In the genomic region with DNA sequence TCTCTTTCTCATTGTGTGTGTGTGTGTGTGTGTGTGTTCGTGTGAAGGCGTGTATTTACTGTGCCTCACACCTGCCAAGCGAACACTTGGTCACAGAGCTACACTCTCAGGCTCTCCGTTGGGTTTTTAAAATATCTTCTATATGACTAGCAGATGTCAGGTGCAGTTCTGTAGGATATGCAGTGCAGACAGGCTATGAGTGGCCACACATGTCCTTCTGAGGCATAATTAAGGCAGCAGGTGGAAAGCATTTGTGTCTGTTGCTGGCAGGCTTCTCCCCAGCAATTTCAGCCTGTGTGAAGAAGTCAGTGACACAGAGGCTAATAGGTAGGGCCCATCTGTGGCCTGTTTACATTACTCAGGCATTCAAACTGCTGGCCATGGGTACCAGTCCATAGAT, we compare ENCODE assay signal across 22 mouse cellular contexts.
DNase-seq lines count a peak whose midpoint lies in the region; ATAC-seq and TF ChIP-seq lines count a peak whose summit lies in the region.
"Had no signal": no experiment of that assay in that cellular context is flagged by ENCODE, and none has a peak within 500 bp of the region (broad histone marks: within the 10 kb centered on the region; RNA-seq: fewer than 3 reads in every experiment).

No protein-coding gene starts in this region.

- H3K9me3 ChIP-seq in midbrain, postnatal 0 days (ENCODE audit: low read length) = no peaks in the 10 kb centered on the region
- H3K9me3 ChIP-seq in midbrain, embryonic 16.5 days (replicated peaks; ENCODE audit: control insufficient read depth, low read length, poor library complexity, severe bottlenecking) = no peaks in the 10 kb centered on the region
- H3K9me3 ChIP-seq in hindbrain, embryonic 14.5 days (ENCODE audit: control insufficient read depth, low read length) = no peaks in the 10 kb centered on the region
- H3K9me3 ChIP-seq: forebrain, embryonic 13.5 days; intestine, embryonic 15.5 days; kidney, embryonic 15.5 days; liver, embryonic 12.5 days; neural tube, embryonic 12.5 days had no signal

- TF ChIP-seq CTCF in midbrain, postnatal 0 days (IDR thresholded peaks at IDR 0.05) = no peak

- no peak overlapping the region for H3K27ac ChIP-seq in midbrain, postnatal 0 days (ENCODE audit: low read depth, low read length)
- H3K27ac ChIP-seq in midbrain, embryonic 16.5 days (ENCODE audit: low read length) = no peak overlapping the region
- H3K27ac ChIP-seq in hindbrain, embryonic 14.5 days = no peak overlapping the region
- H3K27ac ChIP-seq: forebrain, embryonic 13.5 days; intestine, embryonic 15.5 days; kidney, embryonic 15.5 days; liver, embryonic 12.5 days; neural tube, embryonic 12.5 days had no signal

- DNase-seq in embryo, embryonic 10.5 days (ENCODE audit: low spot score) = peak; percentile 8
- no peak for DNase-seq in embryo, embryonic 10 days (ENCODE audit: low spot score)
- peak; percentile 58 for DNase-seq in midbrain, postnatal 0 days (ENCODE audit: low spot score)
- no peak for DNase-seq in hindbrain, embryonic 14.5 days (ENCODE audit: low spot score)
- no peak for DNase-seq in layer of hippocampus, adult 11-12 months (ENCODE audit: low spot score)
- DNase-seq in heart, adult 18-20 months = no peak
- DNase-seq in heart, adult 9 months (ENCODE audit: low spot score in 2 of 2) = no peak
- DNase-seq: adrenal gland, postnatal 14 days; cerebellum, adult 18-20 months; cerebellum, postnatal 36 days; gastrocnemius, postnatal 10 days; heart, adult 11 months; heart, postnatal 4 days; lung, adult 2 months; thymus, postnatal 14 days had no signal

- H3K36me3 ChIP-seq in midbrain, postnatal 0 days (ENCODE audit: insufficient read depth, low read length) = no peaks in the 10 kb centered on the region
- H3K36me3 ChIP-seq in midbrain, embryonic 16.5 days (ENCODE audit: control insufficient read depth, insufficient read depth, low read length) = no peaks in the 10 kb centered on the region
- no peaks in the 10 kb centered on the region for H3K36me3 ChIP-seq in hindbrain, embryonic 14.5 days (replicated peaks; ENCODE audit: control insufficient read depth, insufficient read depth)
- H3K36me3 ChIP-seq: G1E; intestine, embryonic 15.5 days; kidney, embryonic 15.5 days; liver, embryonic 12.5 days; neural tube, embryonic 12.5 days had no signal

- H3K27me3 ChIP-seq in midbrain, postnatal 0 days (ENCODE audit: insufficient read depth, low read length) = no peaks in the 10 kb centered on the region
- no peaks in the 10 kb centered on the region for H3K27me3 ChIP-seq in midbrain, embryonic 16.5 days (ENCODE audit: control insufficient read depth, insufficient read depth, low read depth, low read length)
- no peaks in the 10 kb centered on the region for H3K27me3 ChIP-seq in hindbrain, embryonic 14.5 days (ENCODE audit: control insufficient read depth, insufficient read depth, low read length)
- H3K27me3 ChIP-seq: forebrain, embryonic 13.5 days; intestine, embryonic 15.5 days; kidney, embryonic 15.5 days; liver, embryonic 12.5 days; neural tube, embryonic 12.5 days had no signal

- H3K4me2 ChIP-seq in midbrain, postnatal 0 days (ENCODE audit: low read depth, low read length, poor library complexity, severe bottlenecking) = no peak overlapping the region
- no peak overlapping the region for H3K4me2 ChIP-seq in midbrain, embryonic 16.5 days (ENCODE audit: low read length)
- no peak overlapping the region for H3K4me2 ChIP-seq in hindbrain, embryonic 14.5 days (replicated peaks)
- H3K4me2 ChIP-seq: forebrain, embryonic 13.5 days; intestine, embryonic 15.5 days; kidney, embryonic 15.5 days; liver, embryonic 12.5 days; neural tube, embryonic 12.5 days had no signal

- no peak overlapping the region for H3K9ac ChIP-seq in midbrain, postnatal 0 days (replicated peaks; ENCODE audit: low read length, poor library complexity, severe bottlenecking)
- H3K9ac ChIP-seq in midbrain, embryonic 16.5 days (ENCODE audit: low read depth, low read length) = no peak overlapping the region
- no peak overlapping the region for H3K9ac ChIP-seq in hindbrain, embryonic 14.5 days
- H3K9ac ChIP-seq: forebrain, embryonic 13.5 days; intestine, embryonic 15.5 days; kidney, embryonic 15.5 days; liver, embryonic 12.5 days; neural tube, embryonic 12.5 days had no signal

- no peak for ATAC-seq in midbrain, postnatal 0 days (ENCODE audit: low FRiP score)
- ATAC-seq in midbrain, embryonic 16.5 days = no peak
- ATAC-seq in hindbrain, embryonic 14.5 days (ENCODE audit: low FRiP score) = 0 out of 2 replicates have a peak, but pooled peaks have one; percentile 29
- ATAC-seq: forebrain, embryonic 13.5 days; intestine, embryonic 15.5 days; liver, embryonic 12.5 days had no signal

- no peaks in the 10 kb centered on the region for H3K4me1 ChIP-seq in midbrain, postnatal 0 days (ENCODE audit: insufficient read depth, low read length)
- H3K4me1 ChIP-seq in midbrain, embryonic 16.5 days (ENCODE audit: control insufficient read depth, insufficient read depth, low read length) = no peaks in the 10 kb centered on the region
- H3K4me1 ChIP-seq in hindbrain, embryonic 14.5 days (replicated peaks; ENCODE audit: control insufficient read depth, insufficient read depth, low read length) = no peaks in the 10 kb centered on the region
- H3K4me1 ChIP-seq: forebrain, embryonic 13.5 days; intestine, embryonic 15.5 days; kidney, embryonic 15.5 days; liver, embryonic 12.5 days; neural tube, embryonic 12.5 days had no signal

- no peak overlapping the region for H3K4me3 ChIP-seq in midbrain, postnatal 0 days (ENCODE audit: low read depth, low read length)
- H3K4me3 ChIP-seq in midbrain, embryonic 16.5 days (ENCODE audit: low read depth, low read length) = no peak overlapping the region
- H3K4me3 ChIP-seq in hindbrain, embryonic 14.5 days (replicated peaks; ENCODE audit: low read length) = no peak overlapping the region
- H3K4me3 ChIP-seq: forebrain, embryonic 13.5 days; intestine, embryonic 15.5 days; kidney, embryonic 15.5 days; liver, embryonic 12.5 days; neural tube, embryonic 12.5 days had no signal

- WGBS in midbrain, postnatal 0 days = 93% methylated on average over 4 of the region's 4 CpGs
- WGBS in midbrain, embryonic 16.5 days = 84% methylated on average over 4 of the region's 4 CpGs
- 88% methylated on average over 4 of the region's 4 CpGs for WGBS in hindbrain, embryonic 14.5 days

Comparison
In these comparisons a context has a peak if more than half of its experiments do, and no peak if none do; other contexts are left out.
1. DNase-seq: peak in embryo, embryonic 10.5 days (single experiment) and midbrain, postnatal 0 days (single experiment); none in embryo, embryonic 10 days (single experiment), hindbrain, embryonic 14.5 days (single experiment), layer of hippocampus, adult 11-12 months (single experiment), heart, adult 18-20 months (0 of 2) and heart, adult 9 months (0 of 2).